Mouse (Mus musculus): ENCODE measurements at regions not wholly inside any gene's neighbourhood (a gene's known extent, or its start where the extent isn't known, plus 50 kb on each side); places are given as distances from the start of the nearest gene placed in this dataset.

DNA sequence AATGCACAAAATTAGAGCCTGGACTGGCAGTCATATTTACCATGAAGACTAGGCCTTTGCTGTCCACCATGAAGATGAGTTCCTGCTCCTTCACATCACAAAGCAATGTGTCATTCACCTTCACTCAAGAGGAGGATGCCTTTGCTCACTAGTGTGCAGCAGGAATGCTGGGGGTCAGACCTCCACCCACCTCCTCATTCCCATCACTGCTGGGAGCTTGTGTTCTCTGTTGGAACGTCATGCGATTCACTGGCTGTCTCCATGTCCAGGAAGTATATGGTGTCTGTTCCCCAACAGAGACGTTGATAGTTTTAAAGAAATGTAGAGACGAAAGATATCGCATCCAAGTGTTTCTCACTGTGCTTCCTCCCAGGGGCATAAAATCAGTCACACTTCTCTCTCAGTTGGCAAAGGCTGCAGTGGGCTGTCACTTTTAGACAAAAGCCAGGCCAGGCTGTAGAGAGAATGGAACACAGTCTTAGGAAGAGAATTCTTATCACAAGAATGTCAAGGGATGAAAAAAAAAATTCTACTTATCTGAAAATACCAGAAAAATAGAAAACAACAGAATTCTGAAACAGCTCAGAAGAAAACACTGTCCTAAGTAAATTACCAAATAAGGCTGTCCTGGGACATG is 52.0 kb upstream of the Frem1 start:
- Histone ChIP-seq H3K36me3 (no peaks in the 10 kb centered on the region), H3K27ac (peak overlapping the region; percentile 59; the same call in 1 of the 2 replicates), H3K4me1 (replicated peaks) (peaks cover 14% of the 10 kb centered on the region), H3K4me3 (no peak overlapping the region), H3K9me3 (replicated peaks) (no peaks in the 10 kb centered on the region), H3K9ac (no peak overlapping the region), H3K4me2 (peak overlapping the region; percentile 30), H3K27me3 (no peaks in the 10 kb centered on the region)
- ATAC-seq (replicated peaks; ENCODE audit: insufficient number of reproducible peaks, insufficient read depth, low FRiP score, low read depth): peak; percentile 63
- WGBS: 26% methylated on average over 5 of the region's 5 CpGs

GRCm38 (mm10) chr4:83102893-83103292 is 50.8 kb upstream of the Frem1 start:
- peaks cover 14% of the 10 kb centered on the region for H3K4me1 ChIP-seq (replicated peaks)
- no peak overlapping the region for H3K4me2 ChIP-seq
- H3K4me3 ChIP-seq: no peak overlapping the region
- ATAC-seq (replicated peaks; ENCODE audit: insufficient number of reproducible peaks, insufficient read depth, low FRiP score, low read depth): no peak
- no peaks in the 10 kb centered on the region for H3K36me3 ChIP-seq
- WGBS: 93% methylated on average over 2 of the region's 2 CpGs
- H3K9me3 ChIP-seq (replicated peaks): no peaks in the 10 kb centered on the region
- H3K27me3 ChIP-seq: no peaks in the 10 kb centered on the region
- H3K9ac ChIP-seq: no peak overlapping the region
- no peak overlapping the region for H3K27ac ChIP-seq

DNA sequence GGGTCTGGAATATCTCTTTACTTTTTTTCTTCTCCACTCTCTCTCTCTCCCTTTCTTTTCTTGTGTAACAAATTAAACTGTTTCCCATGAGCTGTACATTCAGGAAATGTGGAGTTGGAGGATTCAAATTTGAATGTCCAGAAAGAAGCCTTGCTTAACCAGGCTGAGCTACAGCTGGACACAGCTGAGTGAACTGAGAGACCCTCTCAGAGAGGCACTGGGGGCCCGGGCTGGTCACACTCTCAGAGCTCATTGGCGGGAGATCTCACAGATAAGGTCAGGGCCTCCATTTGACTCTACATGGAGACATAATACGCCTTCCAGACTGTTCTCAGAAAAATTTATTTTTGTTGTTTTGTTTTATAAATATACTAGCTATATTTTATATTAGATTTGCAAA is 49.9 kb upstream of the Frem1 start:
- Histone ChIP-seq H3K4me3 (no peak overlapping the region), H3K4me1 (replicated peaks) (peaks cover 17% of the 10 kb centered on the region), H3K36me3 (no peaks in the 10 kb centered on the region), H3K4me2 (no peak overlapping the region), H3K9me3 (replicated peaks) (no peaks in the 10 kb centered on the region), H3K27ac (peak overlapping the region; percentile 45; the same call in 1 of the 2 replicates), H3K9ac (no peak overlapping the region), H3K27me3 (no peaks in the 10 kb centered on the region)
- no peak for ATAC-seq (replicated peaks; ENCODE audit: insufficient number of reproducible peaks, insufficient read depth, low FRiP score, low read depth)
- 51% methylated on average over 3 of the region's 3 CpGs for WGBS
